Mouse (Mus musculus) lung, postnatal 0 days (tissue): ENCODE results near the gene Scn1a. TPM values are rescaled to one million over a fixed set of nuclear protein-coding genes. Genes with fewer than 3 reads are reported as not detected.

ENCODE experiments used
- ATAC-seq: fragments of 200-750 bp; cut with Nextera tagmentation; 2 replicates; pipeline ENCODE4 v1.8.0; 2017; ENCODE audit warnings: moderate library complexity
- DNase-seq: peaks from one replicate; pipeline ENCODE4 v3.0.0-alpha.2; 2016; ENCODE audit warnings: low spot score
- H3K27ac ChIP-seq: fragments of 300-500 bp; sonication (generic); 2 replicates; pipeline ENCODE4 v1.5.1; 2014; ENCODE audit warnings: antibody characterized with exemption, mild to moderate bottlenecking, low read length, mixed read lengths
- H3K27me3 ChIP-seq: fragments of 300-500 bp; sonication (generic); replicated peaks from 2 replicates; pipeline ENCODE4 v1.6.1; 2014; ENCODE audit warnings: low read length, mixed read lengths; ENCODE audit not compliant: insufficient read depth
- H3K36me3 ChIP-seq: fragments of 300-500 bp; sonication (generic); 2 replicates; pipeline ENCODE4 v1.6.1; 2014; ENCODE audit warnings: low read length, mixed read lengths; ENCODE audit not compliant: insufficient read depth
- H3K4me1 ChIP-seq: fragments of 300-500 bp; sonication (generic); 2 replicates; pipeline ENCODE4 v1.6.1; 2014; ENCODE audit warnings: antibody characterized with exemption, low read depth, low read length, mixed read lengths; ENCODE audit not compliant: insufficient read depth
- H3K4me2 ChIP-seq: fragments of 300-500 bp; sonication (generic); replicated peaks from 2 replicates; pipeline ENCODE4 v1.6.1; 2014; ENCODE audit warnings: low read depth, mild to moderate bottlenecking, low read length, moderate library complexity, mixed read lengths
- H3K4me3 ChIP-seq: fragments of 300-500 bp; sonication (generic); 2 replicates; pipeline ENCODE4 v1.5.1; 2014; ENCODE audit warnings: low read depth, low read length
- H3K9ac ChIP-seq: fragments of 300-500 bp; sonication (generic); replicated peaks from 2 replicates; pipeline ENCODE4 v1.6.1; 2014; ENCODE audit warnings: low read depth, mild to moderate bottlenecking
- H3K9me3 ChIP-seq: fragments of 300-500 bp; sonication (generic); 2 replicates; pipeline ENCODE4 v1.6.1; 2016; ENCODE audit warnings: low read length, mixed read lengths
- CTCF ChIP-seq: IDR thresholded peaks from 2 replicates; pipeline ENCODE4 v1.5.1; 2016; ENCODE audit warnings: antibody characterized with exemption, mild to moderate bottlenecking
- EP300 ChIP-seq: IDR thresholded peaks from 2 replicates; pipeline ENCODE4 v1.6.1; 2016; ENCODE audit warnings: antibody characterized with exemption, mild to moderate bottlenecking, control low read depth
- WGBS: fragments of 180-500 bp; shearing (Covaris S2); extraction: QIAGEN DNeasy Blood & Tissue Kit; methylation state at CpG from one replicate; pipeline ENCODE4 v1.1.7; 2014; 5-methylcytosine and 5-hydroxymethylcytosine counted together
- polyA plus RNA-seq: library from polyadenylated mRNA; unstranded; fragments of >200 nt; fragmentation: Nextera tagmentation; extraction: Ambion mirVana; gene quantifications from 2 replicates; pipeline ENCODE4 v1.2.1, GENCODE M21; 2015

Gene Scn1a
- polyA plus RNA-seq = not detected in 2 replicates

- no peak within 1 kb of the TSS for H3K4me3 ChIP-seq
- ATAC-seq (no peak), DNase-seq (no peak)
- H3K9me3 ChIP-seq = no peaks in the 10 kb centered on the region
- H3K4me2 ChIP-seq = no peak within 1 kb of the TSS; the same call in 1 of the 2 replicates
- no peaks in the 10 kb centered on the region for H3K4me1 ChIP-seq
- H3K9ac ChIP-seq = no peak within 1 kb of the TSS
- TF ChIP-seq EP300 (no peak), CTCF (no peak)
- H3K27ac ChIP-seq = no peak within 1 kb of the TSS
- no peaks in the 10 kb centered on the region for H3K36me3 ChIP-seq
- 12% methylated on average over 7 of the region's 7 CpGs for WGBS
- H3K27me3 ChIP-seq = no peaks in the 10 kb centered on the region
Observed at GRCm38 (mm10) chr2:66440711-66441110, at the start of gene Scn1a. Gene Scn1a, minus strand, starts transcription at chr2:66440840.

GRCm38 (mm10) chr2:66478395-66478794 lies 37.8 kb upstream of the Scn1a start:
- H3K9me3 ChIP-seq = no peaks in the 10 kb centered on the region
- no peaks in the 10 kb centered on the region for H3K4me1 ChIP-seq
- no peaks in the 10 kb centered on the region for H3K36me3 ChIP-seq
- no peak for TF ChIP-seq EP300
- no peak for TF ChIP-seq CTCF
- 34% methylated on average over 2 of the region's 2 CpGs for WGBS
- H3K4me3 ChIP-seq = no peak overlapping the region
- no peak overlapping the region for H3K4me2 ChIP-seq
- H3K27me3 ChIP-seq = no peaks in the 10 kb centered on the region
- DNase-seq (no peak), ATAC-seq (no peak)
- no peak overlapping the region for H3K27ac ChIP-seq
- no peak overlapping the region for H3K9ac ChIP-seq

- DNase-seq (peak; percentile 51), ATAC-seq (no peak)
- H3K4me1 ChIP-seq = no peaks in the 10 kb centered on the region
- H3K36me3 ChIP-seq = no peaks in the 10 kb centered on the region
- no peak overlapping the region for H3K27ac ChIP-seq
- TF ChIP-seq CTCF (peak; percentile 63), EP300 (no peak)
- H3K4me2 ChIP-seq = no peak overlapping the region
- H3K9me3 ChIP-seq = no peaks in the 10 kb centered on the region
- H3K4me3 ChIP-seq = no peak overlapping the region
- H3K9ac ChIP-seq = no peak overlapping the region
- WGBS = 34% methylated on average over 3 of the region's 3 CpGs
- no peaks in the 10 kb centered on the region for H3K27me3 ChIP-seq
Observed at GRCm38 (mm10) chr2:66473181-66473822, 32.7 kb upstream of the Scn1a start.

GRCm38 (mm10) chr2:66465484-66465883 lies 24.8 kb upstream of the Scn1a start:
- no peaks in the 10 kb centered on the region for H3K9me3 ChIP-seq
- WGBS = 73% methylated on average over 3 of the region's 3 CpGs
- TF ChIP-seq EP300 (no peak), CTCF (no peak)
- H3K27ac ChIP-seq = no peak overlapping the region
- ATAC-seq = no peak
- H3K4me2 ChIP-seq = no peak overlapping the region
- DNase-seq = no peak
- no peak overlapping the region for H3K9ac ChIP-seq
- H3K4me1 ChIP-seq = no peaks in the 10 kb centered on the region
- no peak overlapping the region for H3K4me3 ChIP-seq
- H3K27me3 ChIP-seq = no peaks in the 10 kb centered on the region
- H3K36me3 ChIP-seq = no peaks in the 10 kb centered on the region

GRCm38 (mm10) chr2:66464874-66465458 lies 24.3 kb upstream of the Scn1a start:
- no peak for TF ChIP-seq EP300
- TF ChIP-seq CTCF = no peak
- Histone ChIP-seq H3K4me3 (no peak overlapping the region), H3K9ac (no peak overlapping the region), H3K27ac (no peak overlapping the region), H3K4me1 (no peaks in the 10 kb centered on the region), H3K4me2 (no peak overlapping the region), H3K27me3 (no peaks in the 10 kb centered on the region), H3K36me3 (no peaks in the 10 kb centered on the region), H3K9me3 (no peaks in the 10 kb centered on the region)
- ATAC-seq = no peak
- DNase-seq = no peak
- WGBS = 67% methylated on average over 2 of the region's 2 CpGs

GRCm38 (mm10) chr2:66463916-66464315 lies 23.3 kb upstream of the Scn1a start:
- no peak for DNase-seq
- Histone ChIP-seq H3K4me3 (no peak overlapping the region), H3K9ac (no peak overlapping the region), H3K4me2 (no peak overlapping the region), H3K27ac (no peak overlapping the region), H3K4me1 (no peaks in the 10 kb centered on the region), H3K27me3 (no peaks in the 10 kb centered on the region), H3K9me3 (no peaks in the 10 kb centered on the region), H3K36me3 (no peaks in the 10 kb centered on the region)
- TF ChIP-seq EP300 (no peak), CTCF (no peak)
- 90% methylated on average over 6 of the region's 6 CpGs for WGBS
- ATAC-seq = no peak
